Mouse (Mus musculus) spleen, adult 2 months (tissue): ENCODE data around the gene Ccdc17.

Source experiments
- CTCF ChIP-seq: fragments of 200-500 bp; IDR thresholded peaks from 2 replicates; pipeline ENCODE4 v1.5.1; 2011; ENCODE audit warnings: mild to moderate bottlenecking, inconsistent platforms; ENCODE audit not compliant: insufficient read depth, insufficient read length, insufficient replicate concordance; ENCODE audit errors: extremely low read depth
- POLR2A ChIP-seq: fragments of 200-500 bp; IDR thresholded peaks from 2 replicates; pipeline ENCODE4 v1.6.1; 2011; ENCODE audit warnings: low read depth, low read length, inconsistent platforms

GRCm38 (mm10) chr4:116596978-116597881 is 776 bp downstream of the Ccdc17 start:
- no peak for TF ChIP-seq POLR2A
- TF ChIP-seq CTCF = no peak
